Mouse (Mus musculus): ENCODE measurements around the gene BC048507.
"Not testable (repeated sequence)": the region's sequence is repeated elsewhere in the genome, so short reads cannot be mapped to it uniquely, and the experiment has no call there.

Gene BC048507

GRCm38 (mm10) chr13:67863026-67863425, at the start of gene BC048507:
TSS of gene BC048507 (plus strand) at chr13:67863326.
- DNase-seq (ENCODE audit: low spot score), result no peak

- peak; percentile 83 for DNase-seq (ENCODE audit: low spot score)
Measured at GRCm38 (mm10) chr13:67813710-67814660, 49.1 kb upstream of the BC048507 start, which contains the start of gene Zfp273. TSS of gene Zfp273 (plus strand) at chr13:67813740.

- DNase-seq (ENCODE audit: low spot score), result no peak
Measured at GRCm38 (mm10) chr13:67818636-67819035, 44.5 kb upstream of the BC048507 start.

DNA sequence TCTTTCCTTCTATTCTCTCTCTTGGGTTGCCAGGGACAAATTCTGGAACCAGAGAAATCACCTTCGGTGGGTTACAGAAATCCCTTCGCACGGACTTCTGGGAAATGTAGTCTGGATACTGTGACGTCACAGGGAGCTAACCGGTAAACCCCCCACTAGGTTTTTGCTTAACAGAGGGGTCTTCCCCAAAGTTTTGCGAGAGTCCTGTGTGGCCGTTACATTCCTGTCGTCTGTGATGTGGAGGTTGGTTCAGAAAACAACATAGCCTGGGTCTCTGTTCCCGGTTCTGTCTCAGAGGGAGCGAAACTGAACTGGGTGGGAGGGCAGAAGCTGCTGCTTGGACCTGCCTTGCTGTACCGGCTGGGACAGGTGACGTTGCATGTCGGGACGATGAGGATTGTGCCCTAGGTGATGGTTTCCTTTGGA, 32.2 kb upstream of the BC048507 start, which contains the start of gene Gm10037:
TSS of gene Gm10037 (plus strand) at position 196 of the 426 bp plus-strand sequence.
- peak; percentile 19 for DNase-seq (ENCODE audit: low spot score)

- DNase-seq (ENCODE audit: low spot score), result not testable (repeated sequence)
Measured at GRCm38 (mm10) chr13:67833137-67833536, 30.0 kb upstream of the BC048507 start.

- DNase-seq (ENCODE audit: low spot score), result no peak
Measured at GRCm38 (mm10) chr13:67843775-67844118, 19.4 kb upstream of the BC048507 start.

GRCm38 (mm10) chr13:67844119-67844852, 18.8 kb upstream of the BC048507 start:
- DNase-seq (ENCODE audit: low spot score), result peak; percentile 61

DNA sequence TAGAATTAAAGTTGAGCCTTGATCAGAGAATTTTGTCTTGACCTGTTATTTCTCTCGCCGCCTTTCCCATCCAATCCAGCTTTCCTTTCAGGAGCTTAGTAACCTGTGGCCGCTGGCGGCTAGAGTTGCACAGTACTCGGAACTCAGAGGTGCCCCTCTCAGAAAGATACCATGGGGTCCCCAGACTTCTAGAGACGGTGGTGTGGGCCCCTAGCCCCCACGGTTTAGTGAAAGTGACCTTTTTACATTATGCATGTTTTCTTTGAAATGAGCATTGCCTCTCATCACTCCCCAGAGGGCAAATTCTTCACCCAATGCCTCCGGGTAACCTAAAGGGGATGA, 18.3 kb upstream of the BC048507 start:
- DNase-seq (ENCODE audit: low spot score), result no peak

- no peak for DNase-seq (ENCODE audit: low spot score)
Measured at GRCm38 (mm10) chr13:67850361-67850760, 12.8 kb upstream of the BC048507 start.

GRCm38 (mm10) chr13:67853130-67853529, 10.0 kb upstream of the BC048507 start:
- DNase-seq (ENCODE audit: low spot score), result no peak

- no peak for DNase-seq (ENCODE audit: low spot score)
Measured at GRCm38 (mm10) chr13:67853983-67854382, 9.1 kb upstream of the BC048507 start.

DNA sequence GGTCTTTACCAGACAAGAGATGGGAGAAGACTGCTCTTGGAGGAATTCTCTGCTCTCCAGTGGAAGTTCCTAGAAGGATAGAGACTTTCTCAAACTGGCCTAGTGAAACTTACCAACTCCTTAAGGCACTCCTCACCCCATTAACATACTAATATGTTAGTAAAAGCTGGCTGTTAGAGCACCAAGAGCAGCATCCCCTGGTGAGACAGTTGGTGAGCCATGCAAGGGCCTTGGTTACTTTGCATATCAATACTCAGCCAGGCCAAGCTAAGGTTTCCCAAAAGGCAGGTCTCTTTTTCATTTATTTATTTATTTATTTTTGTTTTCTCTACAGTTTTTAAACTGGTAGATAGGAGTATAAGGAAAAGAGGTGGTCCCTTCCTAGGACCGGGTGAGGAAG, 5.8 kb upstream of the BC048507 start:
- no peak for DNase-seq (ENCODE audit: low spot score)

DNA sequence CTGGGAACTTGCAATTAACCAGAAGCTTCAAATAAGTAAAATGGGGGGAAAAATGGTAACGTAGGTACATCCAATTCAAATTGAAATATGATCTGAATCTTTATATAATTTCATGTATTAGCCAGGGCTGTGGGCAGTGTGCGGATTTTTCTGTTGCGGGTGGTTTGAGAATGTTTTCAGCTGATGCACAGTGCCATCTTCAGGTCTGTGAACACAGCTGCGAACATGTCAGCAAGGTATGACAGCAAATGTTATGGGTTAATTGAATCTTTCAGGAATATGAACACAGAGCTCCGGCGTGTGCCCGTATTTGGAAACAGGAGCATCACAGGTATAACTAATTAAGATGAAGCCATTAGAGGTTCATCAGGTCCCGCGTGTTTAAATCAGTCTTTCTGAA, 618 bp upstream of the BC048507 start:
- no peak for DNase-seq (ENCODE audit: low spot score)

- no peak for DNase-seq (ENCODE audit: low spot score)
Measured at GRCm38 (mm10) chr13:67864764-67865350, 1.7 kb downstream of the BC048507 start.

GRCm38 (mm10) chr13:67867899-67868298, 4.8 kb downstream of the BC048507 start:
- no peak for DNase-seq (ENCODE audit: low spot score)

DNA sequence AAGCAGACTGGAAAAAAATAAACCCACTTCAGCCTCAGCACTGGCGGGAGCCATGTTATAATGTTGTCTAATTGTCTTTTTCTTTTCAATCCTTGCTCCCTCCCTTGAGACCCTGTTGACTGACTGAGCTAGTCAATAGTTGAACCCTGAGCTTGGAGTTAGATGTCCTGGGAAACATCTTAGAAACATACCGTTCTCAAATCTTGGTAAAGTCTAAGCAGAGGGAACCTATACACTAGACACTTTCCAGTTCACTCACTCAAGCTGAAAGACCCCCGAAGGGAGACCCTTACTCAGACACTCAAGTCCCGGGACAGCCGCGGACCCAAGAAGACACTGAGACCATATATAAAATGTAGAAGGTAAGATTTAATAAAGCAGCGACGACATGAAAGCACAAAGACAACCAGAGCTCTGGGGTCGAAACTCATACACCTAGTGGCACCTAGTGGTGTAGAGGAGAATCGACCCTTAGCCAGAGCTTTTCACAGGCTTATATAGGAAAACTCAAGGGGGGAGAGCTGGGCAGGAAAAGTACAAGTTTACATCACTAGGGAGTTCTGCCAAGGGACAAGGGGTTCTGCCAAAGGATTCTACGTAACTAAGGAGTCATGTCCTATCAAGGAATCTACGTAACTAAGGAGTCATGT, 13.0 kb downstream of the BC048507 start:
- not testable (repeated sequence) for DNase-seq (ENCODE audit: low spot score)

GRCm38 (mm10) chr13:67876699-67877254, 13.7 kb downstream of the BC048507 start:
- DNase-seq (ENCODE audit: low spot score), result no peak

DNA sequence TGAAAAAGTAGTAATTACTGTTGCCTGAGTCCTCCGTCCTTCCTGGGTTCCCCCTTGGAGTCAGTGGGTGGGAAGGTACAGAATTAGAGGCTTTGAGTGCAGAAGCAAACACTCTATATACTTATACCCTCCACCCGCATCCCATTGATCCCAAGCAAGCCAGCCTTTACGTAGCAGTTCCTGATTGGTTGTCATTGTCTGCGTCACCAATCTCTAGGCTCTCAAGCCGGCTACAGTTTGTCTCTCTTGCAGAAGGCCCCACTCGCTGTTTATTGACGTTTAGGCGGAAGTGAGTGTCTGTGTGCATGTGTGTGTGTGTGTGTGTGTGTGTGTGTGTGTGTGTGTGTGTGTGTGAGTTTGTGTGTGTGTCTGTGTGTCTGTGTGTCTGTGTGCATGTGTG, 20.8 kb downstream of the BC048507 start:
- no peak for DNase-seq (ENCODE audit: low spot score)

GRCm38 (mm10) chr13:67909759-67910158, 46.6 kb downstream of the BC048507 start:
- DNase-seq (ENCODE audit: low spot score), result no peak
